Mouse (Mus musculus) Muller cell, postnatal 12 days (primary cell): ENCODE measurements at regions not wholly inside any gene's neighbourhood (a gene's known extent, or its start where the extent isn't known, plus 50 kb on each side); places are given as distances from the start of the nearest gene placed in this dataset.
"Not testable (repeated sequence)": the region's sequence is repeated elsewhere in the genome, so short reads cannot be mapped to it uniquely, and the experiment has no call there.

Experiments used
- DNase-seq: peaks from one replicate; pipeline ENCODE4 v3.0.0-alpha.2; 2015; ENCODE audit errors: inconsistent ontology term

DNA sequence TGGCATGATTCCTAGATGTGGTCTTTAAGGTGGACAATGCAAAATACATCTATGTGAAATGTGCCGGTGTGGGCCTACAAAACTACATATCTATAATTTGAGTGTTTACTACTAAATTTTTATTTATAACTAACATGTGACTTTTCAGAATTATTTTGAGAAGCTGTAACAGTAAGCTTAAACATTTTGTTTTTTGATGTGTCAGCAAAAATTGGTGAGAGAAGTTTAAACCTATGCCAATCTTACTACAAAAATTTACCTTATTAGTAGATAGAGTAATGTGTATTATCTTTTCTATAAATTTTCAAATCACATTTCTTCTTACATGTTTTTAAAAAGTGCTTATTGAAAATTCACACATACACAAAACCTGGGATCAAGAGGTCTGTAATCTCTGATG, 525.1 kb upstream of the Rorb start:
- DNase-seq, result no peak

DNA sequence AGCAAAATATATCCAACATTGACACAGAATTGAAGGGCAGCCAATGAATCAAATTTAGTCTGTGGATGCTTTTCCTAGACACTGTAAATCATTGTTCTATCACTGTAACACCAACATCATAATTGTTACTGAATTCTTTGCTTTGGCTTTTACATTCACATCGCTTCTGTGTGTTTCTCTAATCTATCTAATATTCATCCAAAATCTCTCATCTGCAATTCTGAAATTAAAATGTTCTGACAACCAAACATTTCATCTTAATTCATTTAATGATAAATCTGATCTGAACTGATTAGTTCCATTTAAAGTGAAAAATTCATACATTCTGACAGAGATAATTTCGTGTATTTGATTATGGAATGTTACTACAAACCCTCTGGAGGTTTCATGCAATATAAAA, 476.9 kb upstream of the Rorb start:
- DNase-seq, result peak; percentile 59

DNA sequence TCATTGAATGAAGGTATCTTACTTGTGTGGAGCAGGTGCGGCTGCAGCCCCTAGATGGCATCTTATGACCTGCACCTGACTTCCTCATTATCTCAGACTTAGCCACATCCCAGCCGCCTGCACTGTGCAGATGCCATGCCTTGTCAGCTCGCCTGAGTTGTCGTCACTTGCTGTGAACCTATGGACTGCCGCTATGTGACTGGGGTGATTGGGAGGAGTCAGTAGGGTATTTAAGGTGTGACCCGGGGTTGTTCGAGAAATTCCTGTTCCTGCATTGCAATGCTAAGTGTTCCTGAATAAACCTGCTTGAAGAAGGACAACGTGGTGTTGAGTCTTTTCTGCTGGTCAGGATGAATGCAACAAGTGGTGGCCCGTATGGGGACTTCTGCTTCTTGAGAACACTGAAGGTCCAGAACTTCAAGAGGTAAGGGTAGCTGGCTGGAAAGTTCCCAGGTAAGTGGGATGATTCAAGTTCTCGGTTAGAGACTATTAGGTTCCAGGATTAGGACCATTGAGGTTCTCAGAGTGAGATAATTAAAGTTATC, 464.1 kb upstream of the Rorb start:
- not testable (repeated sequence) for DNase-seq

DNA sequence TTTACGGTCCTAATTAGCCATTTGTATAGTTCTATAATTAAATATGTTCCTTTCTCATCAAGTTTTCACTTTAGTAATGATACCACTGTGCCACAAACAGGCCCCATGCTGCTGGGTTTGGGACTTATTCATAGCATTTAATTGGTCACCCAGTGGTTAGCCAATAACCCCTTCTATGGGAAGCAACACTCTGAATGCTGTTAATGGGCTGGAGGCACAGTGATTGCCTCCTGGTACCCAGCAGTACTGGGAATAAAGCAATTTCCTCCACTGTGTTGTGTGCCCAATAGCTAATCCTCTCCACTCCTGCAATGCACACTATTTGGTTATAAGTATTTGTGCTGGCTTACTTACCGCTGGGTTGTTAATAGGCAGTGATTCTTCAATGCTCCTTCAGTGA, 453.7 kb upstream of the Rorb start:
- no peak for DNase-seq

GRCm38 (mm10) chr19:19535131-19535530, 424.1 kb upstream of the Rorb start:
- no peak for DNase-seq

- DNase-seq, result no peak
Observed at GRCm38 (mm10) chr19:19524232-19524631, 413.2 kb upstream of the Rorb start.

- no peak for DNase-seq
Observed at GRCm38 (mm10) chr19:19523629-19524028, 412.6 kb upstream of the Rorb start.

- DNase-seq, result no peak
Observed at GRCm38 (mm10) chr19:19478192-19478932, 367.4 kb upstream of the Rorb start.
